Mouse (Mus musculus) intestine, embryonic 15.5 days (tissue): ENCODE measurements around the gene Lpar2. TPM values are rescaled to one million over a fixed set of nuclear protein-coding genes. Genes with fewer than 3 reads are reported as not detected.

Source experiments
- ATAC-seq: fragments of 200-750 bp; cut with Nextera tagmentation; 2 replicates; pipeline ENCODE4 v1.8.0; 2017; ENCODE audit warnings: moderate TSS enrichment, moderate library complexity
- H3K27ac ChIP-seq: fragments of 300-500 bp; sonication (generic); 2 replicates; pipeline ENCODE4 v1.5.1; 2015; ENCODE audit warnings: mild to moderate bottlenecking, inconsistent platforms
- H3K27me3 ChIP-seq: fragments of 300-500 bp; sonication (generic); replicated peaks from 2 replicates; pipeline ENCODE4 v1.6.1; 2015; ENCODE audit warnings: inconsistent platforms
- H3K36me3 ChIP-seq: fragments of 300-500 bp; sonication (generic); 2 replicates; pipeline ENCODE4 v1.6.1; 2015; ENCODE audit warnings: inconsistent platforms
- H3K4me1 ChIP-seq: fragments of 300-500 bp; sonication (generic); replicated peaks from 2 replicates; pipeline ENCODE4 v1.6.1; 2015; ENCODE audit warnings: inconsistent platforms
- H3K4me2 ChIP-seq: fragments of 300-500 bp; sonication (generic); replicated peaks from 2 replicates; pipeline ENCODE4 v1.6.1; 2015; ENCODE audit warnings: mild to moderate bottlenecking, inconsistent platforms
- H3K4me3 ChIP-seq: fragments of 300-500 bp; sonication (generic); replicated peaks from 2 replicates; pipeline ENCODE4 v1.5.1; 2015; ENCODE audit warnings: inconsistent platforms
- H3K9ac ChIP-seq: fragments of 300-500 bp; sonication (generic); 2 replicates; pipeline ENCODE4 v1.6.1; 2015; ENCODE audit warnings: inconsistent platforms
- H3K9me3 ChIP-seq: fragments of 300-500 bp; sonication (generic); 2 replicates; pipeline ENCODE4 v1.6.1; 2016; ENCODE audit warnings: inconsistent platforms
- WGBS: fragments of 180-500 bp; shearing (Covaris S2); methylation state at CpG from one replicate; pipeline ENCODE4 v1.1.7; 2015; 5-methylcytosine and 5-hydroxymethylcytosine counted together
- polyA plus RNA-seq: library from polyadenylated mRNA; unstranded; fragments of >200 nt; fragmentation: Nextera tagmentation; extraction: Ambion mirVana; gene quantifications from 2 replicates; pipeline ENCODE4 v1.2.1, GENCODE M21; 2015

Lpar2 gene
- polyA plus RNA-seq, result 0.41 and 0.42 TPM in 2 replicates

- Histone ChIP-seq H3K27ac (peak within 1 kb of the TSS; percentile 68), H3K4me2 (peak within 1 kb of the TSS; percentile 88), H3K27me3 (no peaks in the 10 kb centered on the region), H3K4me1 (peaks cover 25% of the 10 kb centered on the region; the same call in 1 of the 2 replicates), H3K4me3 (peak within 1 kb of the TSS; percentile 63), H3K36me3 (peaks cover 7% of the 10 kb centered on the region; the same call in 1 of the 2 replicates), H3K9ac (peak within 1 kb of the TSS; percentile 72), H3K9me3 (no peaks in the 10 kb centered on the region)
- 2% methylated on average over 33 of the region's 35 CpGs for WGBS
- ATAC-seq, result peak; percentile 91
Measured at GRCm38 (mm10) chr8:69822386-69823191, at the start of gene Lpar2. TSS of gene Lpar2 (plus strand) at chr8:69822429.

- ATAC-seq, result peak; percentile 100
- H3K9me3 ChIP-seq, result no peaks in the 10 kb centered on the region
- H3K9ac ChIP-seq, result peak within 1 kb of the TSS; percentile 93
- H3K4me1 ChIP-seq, result peaks cover 8% of the 10 kb centered on the region; the same call in 1 of the 2 replicates
- H3K27me3 ChIP-seq, result no peaks in the 10 kb centered on the region
- peak within 1 kb of the TSS; percentile 65 for H3K4me3 ChIP-seq
- peak within 1 kb of the TSS; percentile 57 for H3K4me2 ChIP-seq
- under 1% methylated on average over 41 of the region's 41 CpGs for WGBS
- H3K36me3 ChIP-seq, result 0 out of 2 replicates have a peak, but pooled peaks cover 4% of the 10 kb centered on the region
- H3K27ac ChIP-seq, result peak within 1 kb of the TSS; percentile 99
Measured at GRCm38 (mm10) chr8:69774503-69775148, 47.6 kb upstream of the Lpar2 start, which contains the start of gene Gm20422. TSS of gene Gm20422 (minus strand) at chr8:69774886.

- Histone ChIP-seq H3K9ac (no peak overlapping the region), H3K4me2 (peak overlapping the region; percentile 44), H3K4me1 (peaks cover 8% of the 10 kb centered on the region; the same call in 1 of the 2 replicates), H3K27me3 (no peaks in the 10 kb centered on the region), H3K27ac (0 out of 2 replicates have a peak overlapping the region, but pooled peaks have one; percentile 1), H3K36me3 (0 out of 2 replicates have a peak, but pooled peaks cover 3% of the 10 kb centered on the region), H3K9me3 (no peaks in the 10 kb centered on the region), H3K4me3 (no peak overlapping the region; the same call in 1 of the 2 replicates)
- ATAC-seq, result peak; percentile 31; the same call in 1 of the 2 replicates
- 43% methylated on average over 2 of the region's 2 CpGs for WGBS
Measured at GRCm38 (mm10) chr8:69775149-69775534, 47.1 kb upstream of the Lpar2 start.

- Histone ChIP-seq H3K9ac (no peak overlapping the region), H3K4me1 (peaks cover 8% of the 10 kb centered on the region; the same call in 1 of the 2 replicates), H3K9me3 (no peaks in the 10 kb centered on the region), H3K27me3 (no peaks in the 10 kb centered on the region), H3K4me2 (no peak overlapping the region), H3K4me3 (no peak overlapping the region), H3K36me3 (no peaks in the 10 kb centered on the region), H3K27ac (no peak overlapping the region)
- WGBS, result 63% methylated on average over 12 of the region's 12 CpGs
- no peak for ATAC-seq
Measured at GRCm38 (mm10) chr8:69777111-69777510, 45.1 kb upstream of the Lpar2 start.

- Histone ChIP-seq H3K4me1 (peaks cover 22% of the 10 kb centered on the region), H3K9me3 (no peaks in the 10 kb centered on the region), H3K27me3 (no peaks in the 10 kb centered on the region), H3K27ac (no peak overlapping the region), H3K4me2 (no peak overlapping the region), H3K4me3 (no peak overlapping the region), H3K9ac (no peak overlapping the region), H3K36me3 (peaks cover 8% of the 10 kb centered on the region)
- 88% methylated on average over 5 of the region's 5 CpGs for WGBS
- no peak for ATAC-seq
Measured at GRCm38 (mm10) chr8:69789105-69789504, 33.1 kb upstream of the Lpar2 start.

GRCm38 (mm10) chr8:69789731-69790130 lies 32.5 kb upstream of the Lpar2 start:
- Histone ChIP-seq H3K27me3 (no peaks in the 10 kb centered on the region), H3K4me2 (no peak overlapping the region), H3K27ac (no peak overlapping the region), H3K9me3 (no peaks in the 10 kb centered on the region), H3K36me3 (peaks cover 14% of the 10 kb centered on the region), H3K4me3 (no peak overlapping the region; the same call in 1 of the 2 replicates), H3K4me1 (peaks cover 22% of the 10 kb centered on the region), H3K9ac (no peak overlapping the region)
- ATAC-seq, result no peak
- WGBS, result 67% methylated on average over 5 of the region's 5 CpGs

DNA sequence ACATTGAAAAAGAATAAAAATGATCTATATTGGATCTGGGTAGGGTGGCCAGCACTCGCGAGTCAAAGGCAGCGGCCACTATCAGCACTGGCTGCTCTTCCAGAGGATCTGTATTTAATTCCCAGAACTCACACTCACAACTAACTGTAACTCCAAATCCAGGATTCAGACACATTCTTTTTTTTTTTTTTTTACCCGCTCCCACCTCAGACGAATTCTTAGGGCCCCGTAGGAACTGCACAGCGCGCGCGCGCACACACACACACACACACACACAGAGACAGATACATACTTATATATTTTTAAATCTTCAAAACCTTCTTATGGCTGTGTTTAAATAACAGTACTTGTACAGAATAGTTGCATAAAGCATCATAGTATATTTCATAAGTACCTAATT lies 31.9 kb upstream of the Lpar2 start:
- peak overlapping the region; percentile 91 for H3K27ac ChIP-seq

GRCm38 (mm10) chr8:69790773-69791367 lies 31.4 kb upstream of the Lpar2 start, which contains the start of the genes Atp13a1 and Zfp866:
TSS of gene Atp13a1 (plus strand) at chr8:69791163.
TSS of gene Zfp866 (minus strand) at chr8:69791178.
- peak within 1 kb of the TSS; percentile 91 for H3K27ac ChIP-seq
- H3K4me1 ChIP-seq, result peaks cover 22% of the 10 kb centered on the region
- H3K27me3 ChIP-seq, result no peaks in the 10 kb centered on the region
- peaks cover 20% of the 10 kb centered on the region for H3K36me3 ChIP-seq
- ATAC-seq, result peak; percentile 98
- H3K9ac ChIP-seq, result peak within 1 kb of the TSS; percentile 94
- WGBS, result under 1% methylated on average over 38 of the region's 38 CpGs
- no peaks in the 10 kb centered on the region for H3K9me3 ChIP-seq
- H3K4me3 ChIP-seq, result peak within 1 kb of the TSS; percentile 86
- H3K4me2 ChIP-seq, result peak within 1 kb of the TSS; percentile 61

More for the DNA sequence above, 31.9 kb upstream of the Lpar2 start:
- peaks cover 22% of the 10 kb centered on the region for H3K4me1 ChIP-seq
- ATAC-seq, result peak; percentile 24; the same call in 1 of the 2 replicates
- H3K36me3 ChIP-seq, result peaks cover 16% of the 10 kb centered on the region
- peak overlapping the region; percentile 94 for H3K9ac ChIP-seq
- H3K4me2 ChIP-seq, result peak overlapping the region; percentile 61
- H3K27me3 ChIP-seq, result no peaks in the 10 kb centered on the region
- H3K9me3 ChIP-seq, result no peaks in the 10 kb centered on the region
- 27% methylated on average over 11 of the region's 11 CpGs for WGBS
- H3K4me3 ChIP-seq, result peak overlapping the region; percentile 86

DNA sequence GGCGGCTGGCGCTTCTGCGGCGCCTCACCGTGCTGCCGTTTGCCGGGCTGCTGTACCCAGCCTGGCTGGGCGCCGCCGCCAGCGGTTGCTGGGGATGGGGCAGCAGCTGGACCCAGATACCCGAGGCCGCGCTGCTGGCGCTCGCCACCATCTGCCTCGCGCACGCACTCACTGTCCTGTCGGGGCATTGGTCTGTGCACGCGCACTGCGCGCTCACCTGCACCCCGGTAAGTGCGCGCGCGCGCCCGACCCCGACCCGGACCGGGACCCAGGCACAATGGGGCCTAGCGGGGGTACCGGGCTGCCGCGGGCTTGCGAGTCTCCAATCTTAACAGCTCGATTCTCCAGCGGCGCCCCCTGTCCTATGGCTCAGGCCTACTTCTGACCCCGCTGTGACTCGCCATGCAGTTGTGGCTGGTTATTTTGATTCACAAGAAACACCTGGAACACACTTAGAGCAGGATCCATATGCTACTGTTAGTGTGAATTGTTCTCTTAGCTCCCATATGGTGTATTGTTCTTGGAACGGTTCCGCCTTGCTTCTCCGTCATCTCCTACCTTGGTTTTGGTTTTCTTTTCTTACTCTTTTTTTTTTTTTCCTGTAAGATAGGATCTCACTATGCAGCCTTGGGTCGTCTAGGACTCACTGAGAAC lies 30.7 kb upstream of the Lpar2 start:
- Histone ChIP-seq H3K4me2 (peak overlapping the region; percentile 61), H3K9ac (peak overlapping the region; percentile 94), H3K36me3 (peaks cover 25% of the 10 kb centered on the region), H3K4me3 (peak overlapping the region; percentile 86), H3K27ac (peak overlapping the region; percentile 91), H3K9me3 (no peaks in the 10 kb centered on the region), H3K27me3 (no peaks in the 10 kb centered on the region), H3K4me1 (peaks cover 22% of the 10 kb centered on the region)
- 0% methylated on average over 48 of the region's 48 CpGs for WGBS
- peak; percentile 82 for ATAC-seq

DNA sequence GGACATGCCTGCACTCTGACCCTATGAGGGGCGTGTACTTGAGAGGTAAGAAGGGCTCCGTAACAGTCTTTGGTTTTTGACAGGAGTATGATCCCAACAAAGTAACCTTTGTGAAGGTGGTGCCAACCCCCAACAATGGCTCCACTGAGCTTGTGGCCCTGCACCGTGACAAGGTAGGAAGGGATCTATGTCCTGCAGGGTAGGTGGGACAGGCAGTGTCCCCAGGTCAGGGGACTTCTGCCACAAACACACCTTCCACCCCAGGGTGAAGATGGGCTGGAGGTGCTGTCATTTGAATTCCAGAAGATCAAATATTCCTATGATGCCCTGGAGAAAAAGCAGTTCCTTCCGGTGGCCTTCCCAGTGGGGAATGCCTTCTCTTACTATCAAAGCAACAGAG lies 28.6 kb upstream of the Lpar2 start:
- H3K4me1 ChIP-seq, result peaks cover 22% of the 10 kb centered on the region
- no peaks in the 10 kb centered on the region for H3K27me3 ChIP-seq
- WGBS, result 85% methylated on average over 4 of the region's 4 CpGs
- H3K9me3 ChIP-seq, result no peaks in the 10 kb centered on the region
- no peak overlapping the region for H3K4me2 ChIP-seq
- peaks cover 46% of the 10 kb centered on the region for H3K36me3 ChIP-seq
- H3K9ac ChIP-seq, result no peak overlapping the region
- H3K27ac ChIP-seq, result no peak overlapping the region
- no peak overlapping the region for H3K4me3 ChIP-seq
- no peak for ATAC-seq

GRCm38 (mm10) chr8:69794096-69794495 lies 28.1 kb upstream of the Lpar2 start:
- Histone ChIP-seq H3K9me3 (no peaks in the 10 kb centered on the region), H3K4me3 (no peak overlapping the region), H3K36me3 (peaks cover 48% of the 10 kb centered on the region), H3K4me2 (no peak overlapping the region), H3K4me1 (peaks cover 22% of the 10 kb centered on the region), H3K27ac (no peak overlapping the region), H3K9ac (no peak overlapping the region), H3K27me3 (no peaks in the 10 kb centered on the region)
- 88% methylated on average over 3 of the region's 3 CpGs for WGBS
- ATAC-seq, result no peak
